Mouse (Mus musculus) liver, embryonic 11.5 days (tissue): Measurements from ENCODE around the gene Gm7029. TPM values are rescaled to one million over a fixed set of nuclear protein-coding genes. Genes with fewer than 3 reads are reported as not detected.

Source experiments
- ATAC-seq: fragments of 200-750 bp; cut with Nextera tagmentation; replicated peaks from 2 replicates; pipeline ENCODE4 v1.8.0; 2017; ENCODE audit warnings: moderate number of reproducible peaks, mild to moderate bottlenecking, moderate TSS enrichment, moderate library complexity; ENCODE audit not compliant: low FRiP score
- DNase-seq: peaks from one replicate; pipeline ENCODE4 v3.0.0-alpha.2; 2017; ENCODE audit warnings: low spot score
- H3K27ac ChIP-seq: fragments of 300-500 bp; sonication (generic); 2 replicates; pipeline ENCODE4 v1.5.1; 2014; ENCODE audit warnings: mild to moderate bottlenecking, low read depth, low read length, control low read depth
- H3K27me3 ChIP-seq: fragments of 300-500 bp; sonication (generic); replicated peaks from 2 replicates; pipeline ENCODE4 v1.6.1; 2014; ENCODE audit warnings: low read length, mixed read lengths; ENCODE audit not compliant: control insufficient read depth, insufficient read depth
- H3K36me3 ChIP-seq: fragments of 300-500 bp; sonication (generic); 2 replicates; pipeline ENCODE4 v1.6.1; 2014; ENCODE audit warnings: mild to moderate bottlenecking, low read length, moderate library complexity, mixed read lengths; ENCODE audit not compliant: control insufficient read depth, insufficient read depth
- H3K4me1 ChIP-seq: fragments of 300-500 bp; sonication (generic); replicated peaks from 2 replicates; pipeline ENCODE4 v1.6.1; 2014; ENCODE audit warnings: low read length, mixed read lengths; ENCODE audit not compliant: control insufficient read depth, insufficient read depth
- H3K4me2 ChIP-seq: fragments of 300-500 bp; sonication (generic); 2 replicates; pipeline ENCODE4 v1.6.1; 2014; ENCODE audit warnings: mild to moderate bottlenecking, control low read depth, moderate library complexity
- H3K4me3 ChIP-seq: fragments of 300-500 bp; sonication (generic); 2 replicates; pipeline ENCODE4 v1.5.1; 2014; ENCODE audit warnings: low read depth, low read length, control low read depth
- H3K9ac ChIP-seq: fragments of 300-500 bp; sonication (generic); 2 replicates; pipeline ENCODE4 v1.6.1; 2014; ENCODE audit warnings: low read depth, low read length, control low read depth
- H3K9me3 ChIP-seq: fragments of 300-500 bp; sonication (generic); 2 replicates; pipeline ENCODE4 v1.6.1; 2016; ENCODE audit warnings: low read length, inconsistent platforms, mixed read lengths; ENCODE audit not compliant: control insufficient read depth
- WGBS: fragments of 180-500 bp; shearing (Covaris S2); extraction: QIAGEN DNeasy Blood & Tissue Kit; methylation state at CpG from one replicate; pipeline ENCODE4 v1.1.7; 2014; 5-methylcytosine and 5-hydroxymethylcytosine counted together
- polyA plus RNA-seq: library from polyadenylated mRNA; unstranded; fragments of >200 nt; fragmentation: Nextera tagmentation; extraction: Ambion mirVana; gene quantifications from 2 replicates; pipeline ENCODE4 v1.2.1, GENCODE M21; 2014

The Gm7029 gene
- polyA plus RNA-seq, 1 experiment from 2014 or later: not detected

- no peak overlapping the region for H3K4me3 ChIP-seq
- no peak for ATAC-seq
- H3K27ac ChIP-seq: 0 out of 2 replicates have a peak overlapping the region, but pooled peaks have one; percentile 13
- 0 out of 2 replicates have a peak, but pooled peaks cover 2% of the 10 kb centered on the region for H3K9me3 ChIP-seq
- WGBS: 93% methylated on average over 8 of the region's 8 CpGs
- peaks cover 30% of the 10 kb centered on the region for H3K4me1 ChIP-seq
- H3K27me3 ChIP-seq: no peaks in the 10 kb centered on the region
- H3K4me2 ChIP-seq: no peak overlapping the region; the same call in 1 of the 2 replicates
- no peak for DNase-seq
- peaks cover 53% of the 10 kb centered on the region for H3K36me3 ChIP-seq
- H3K9ac ChIP-seq: no peak overlapping the region
Measured at GRCm38 (mm10) chr17:33913905-33914304, 40.3 kb downstream of the Gm7029 start.

- peaks cover 53% of the 10 kb centered on the region for H3K36me3 ChIP-seq
- no peaks in the 10 kb centered on the region for H3K27me3 ChIP-seq
- H3K4me1 ChIP-seq: peaks cover 34% of the 10 kb centered on the region
- peak overlapping the region; percentile 66 for H3K4me3 ChIP-seq
- peak overlapping the region; percentile 30; the same call in 1 of the 2 replicates for H3K27ac ChIP-seq
- no peak for DNase-seq
- peak overlapping the region; percentile 76 for H3K4me2 ChIP-seq
- ATAC-seq: no peak
- WGBS: 66% methylated on average over 13 of the region's 13 CpGs
- peak overlapping the region; percentile 31 for H3K9ac ChIP-seq
- 0 out of 2 replicates have a peak, but pooled peaks cover 2% of the 10 kb centered on the region for H3K9me3 ChIP-seq
Measured at GRCm38 (mm10) chr17:33914969-33915391, 41.3 kb downstream of the Gm7029 start.

GRCm38 (mm10) chr17:33915671-33916250, 42.1 kb downstream of the Gm7029 start, which contains the start of the genes Tapbp and Zbtb22:
Tapbp (plus strand) TSS chr17:33915899.
Zbtb22 (plus strand) TSS chr17:33915904.
- under 1% methylated on average over 34 of the region's 34 CpGs for WGBS
- H3K4me2 ChIP-seq: peak within 1 kb of the TSS; percentile 76
- H3K27ac ChIP-seq: peak within 1 kb of the TSS; percentile 78
- peak within 1 kb of the TSS; percentile 66 for H3K4me3 ChIP-seq
- H3K27me3 ChIP-seq: no peaks in the 10 kb centered on the region
- ATAC-seq (peak; percentile 85), DNase-seq (peak; percentile 92)
- peaks cover 50% of the 10 kb centered on the region for H3K36me3 ChIP-seq
- H3K9ac ChIP-seq: peak within 1 kb of the TSS; percentile 60
- H3K9me3 ChIP-seq: 0 out of 2 replicates have a peak, but pooled peaks cover 2% of the 10 kb centered on the region
- peaks cover 28% of the 10 kb centered on the region for H3K4me1 ChIP-seq

- Histone ChIP-seq H3K4me3 (peak overlapping the region; percentile 66), H3K9me3 (0 out of 2 replicates have a peak, but pooled peaks cover 2% of the 10 kb centered on the region), H3K27ac (peak overlapping the region; percentile 78), H3K4me1 (peaks cover 32% of the 10 kb centered on the region), H3K36me3 (peaks cover 46% of the 10 kb centered on the region), H3K27me3 (no peaks in the 10 kb centered on the region), H3K4me2 (peak overlapping the region; percentile 76), H3K9ac (peak overlapping the region; percentile 60)
- WGBS: 2% methylated on average over 18 of the region's 20 CpGs
- DNase-seq (no peak), ATAC-seq (0 out of 2 replicates have a peak, but pooled peaks have one; percentile 3)
Measured at GRCm38 (mm10) chr17:33916294-33916693, 42.7 kb downstream of the Gm7029 start.

- Histone ChIP-seq H3K4me1 (peaks cover 32% of the 10 kb centered on the region), H3K9ac (peak overlapping the region; percentile 60)
- no peak for ATAC-seq
Measured at GRCm38 (mm10) chr17:33916847-33917655, 43.4 kb downstream of the Gm7029 start.

GRCm38 (mm10) chr17:33917656-33918292, 44.1 kb downstream of the Gm7029 start:
- Histone ChIP-seq H3K4me3 (peak overlapping the region; percentile 66), H3K27me3 (no peaks in the 10 kb centered on the region), H3K9me3 (0 out of 2 replicates have a peak, but pooled peaks cover 2% of the 10 kb centered on the region), H3K36me3 (peaks cover 32% of the 10 kb centered on the region), H3K9ac (0 out of 2 replicates have a peak overlapping the region, but pooled peaks have one; percentile 25), H3K4me1 (peaks cover 32% of the 10 kb centered on the region), H3K27ac (peak overlapping the region; percentile 32; the same call in 1 of the 2 replicates), H3K4me2 (peak overlapping the region; percentile 100)
- 80% methylated on average over 18 of the region's 18 CpGs for WGBS
- ATAC-seq (no peak), DNase-seq (no peak)

More at GRCm38 (mm10) chr17:33916847-33917655, 43.4 kb downstream of the Gm7029 start:
- Histone ChIP-seq H3K9me3 (0 out of 2 replicates have a peak, but pooled peaks cover 2% of the 10 kb centered on the region), H3K4me3 (peak overlapping the region; percentile 66), H3K27ac (peak overlapping the region; percentile 1), H3K36me3 (peaks cover 38% of the 10 kb centered on the region), H3K27me3 (no peaks in the 10 kb centered on the region), H3K4me2 (peak overlapping the region; percentile 76)
- WGBS: 82% methylated on average over 31 of the region's 31 CpGs
- DNase-seq: no peak

- H3K4me2 ChIP-seq: peak overlapping the region; percentile 100
- H3K9ac ChIP-seq: peak overlapping the region; percentile 86
- peaks cover 27% of the 10 kb centered on the region for H3K36me3 ChIP-seq
- peaks cover 33% of the 10 kb centered on the region for H3K4me1 ChIP-seq
- peak overlapping the region; percentile 91 for H3K27ac ChIP-seq
- H3K27me3 ChIP-seq: no peaks in the 10 kb centered on the region
- H3K9me3 ChIP-seq: 0 out of 2 replicates have a peak, but pooled peaks cover 2% of the 10 kb centered on the region
- no peak for DNase-seq
- H3K4me3 ChIP-seq: peak overlapping the region; percentile 83
- ATAC-seq: peak; percentile 1; the same call in 1 of the 2 replicates
- WGBS: 52% methylated on average over 37 of the region's 37 CpGs
Measured at GRCm38 (mm10) chr17:33918293-33919203, 44.9 kb downstream of the Gm7029 start.
